Mouse (Mus musculus): ENCODE measurements around the gene Raf1.

DNA sequence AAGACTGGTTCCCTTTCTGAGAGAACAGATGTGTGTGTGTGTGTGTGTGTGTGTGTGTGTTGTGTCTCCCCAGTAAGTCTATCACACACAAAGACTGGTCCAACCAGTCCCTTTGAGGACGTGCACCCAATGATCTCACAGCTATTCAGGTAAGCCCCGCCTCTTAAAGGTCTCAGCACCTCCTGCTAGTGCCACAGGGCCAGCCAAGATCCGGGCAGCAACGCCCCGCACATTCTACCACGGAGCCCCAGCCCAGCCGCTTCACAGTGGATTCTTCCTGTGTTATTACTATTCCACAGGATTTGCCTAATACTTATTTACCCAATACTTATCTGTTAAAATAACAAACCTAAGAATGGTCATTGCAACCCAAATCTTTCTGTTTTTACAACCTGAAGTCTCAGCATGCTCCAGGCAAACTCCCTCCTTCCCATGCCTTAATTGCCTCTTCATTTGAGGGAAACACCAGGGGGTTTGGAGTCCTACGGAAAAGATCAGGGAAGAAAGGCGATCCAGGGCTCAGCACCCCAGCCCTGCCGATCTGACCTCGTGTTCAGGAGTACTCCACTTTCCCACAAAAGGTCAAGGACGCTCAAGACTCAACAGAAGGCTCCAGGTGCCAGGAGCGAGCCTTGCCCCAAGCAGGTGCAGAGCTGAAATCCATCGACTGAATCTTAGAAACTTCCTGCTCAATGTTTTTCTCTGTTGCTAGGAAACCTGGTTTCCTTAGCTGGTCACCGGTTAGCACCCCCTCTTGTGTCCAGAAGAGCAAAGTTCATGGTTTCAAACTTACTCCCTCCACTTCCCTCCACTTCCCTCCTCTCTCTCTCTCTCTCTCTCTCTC is 41.5 kb upstream of the Raf1 start:
- no peak for TF ChIP-seq EP300 (IDR thresholded peaks at IDR 0.05; ENCODE audit: insufficient read depth, low read depth, low read length)
- TF ChIP-seq POLR2A (IDR thresholded peaks at IDR 0.05; ENCODE audit: insufficient read depth, low read depth, low read length): no peak
